Mouse (Mus musculus): ENCODE data around the gene Ranbp3.
A peak's percentile ranks its signal among the peaks of the same experiment; 100 is the strongest.

Gene Ranbp3

GRCm38 (mm10) chr17:56681791-56682190, 8.7 kb downstream of the Ranbp3 start:
- DNase-seq, result no peak

- no peak for DNase-seq
These were observed 9.8 kb downstream of the Ranbp3 start for GRCm38 (mm10) chr17:56682880-56683279.

- DNase-seq, result no peak
These were observed 10.5 kb downstream of the Ranbp3 start for GRCm38 (mm10) chr17:56683546-56684140.

GRCm38 (mm10) chr17:56684649-56685048, 11.6 kb downstream of the Ranbp3 start:
- no peak for DNase-seq

- no peak for DNase-seq
These were observed 13.7 kb downstream of the Ranbp3 start for GRCm38 (mm10) chr17:56686801-56687200.

GRCm38 (mm10) chr17:56688045-56688444, 15.0 kb downstream of the Ranbp3 start:
- DNase-seq, result no peak

- DNase-seq, result no peak
These were observed 15.6 kb downstream of the Ranbp3 start for GRCm38 (mm10) chr17:56688689-56689088.

- no peak for DNase-seq
These were observed 20.3 kb downstream of the Ranbp3 start for GRCm38 (mm10) chr17:56693395-56693794.

- peak; percentile 59 to 71 for DNase-seq
These were observed 20.8 kb downstream of the Ranbp3 start for GRCm38 (mm10) chr17:56693851-56694310.

- DNase-seq, result no peak
These were observed 27.4 kb downstream of the Ranbp3 start for GRCm38 (mm10) chr17:56700451-56700850.

DNA sequence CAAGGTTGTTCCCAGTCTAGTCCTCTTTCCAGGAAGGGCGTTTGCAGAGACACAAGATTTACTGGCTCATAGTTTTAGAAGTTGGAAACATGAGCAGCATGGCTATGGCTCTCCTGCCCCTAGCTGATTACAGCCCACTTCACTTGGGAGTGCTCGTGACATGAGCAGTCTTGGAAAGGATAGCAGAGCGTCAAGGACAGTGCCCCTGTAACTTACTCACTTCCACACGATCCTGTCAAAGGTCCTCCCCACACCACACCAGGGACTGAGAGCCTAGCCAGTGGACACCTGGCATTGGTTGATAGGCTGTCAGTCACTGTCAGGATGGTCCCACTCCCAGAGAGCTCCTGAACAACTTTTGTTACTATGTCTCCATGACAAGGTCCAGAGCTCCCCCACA, 29.9 kb downstream of the Ranbp3 start:
- DNase-seq, result no peak

DNA sequence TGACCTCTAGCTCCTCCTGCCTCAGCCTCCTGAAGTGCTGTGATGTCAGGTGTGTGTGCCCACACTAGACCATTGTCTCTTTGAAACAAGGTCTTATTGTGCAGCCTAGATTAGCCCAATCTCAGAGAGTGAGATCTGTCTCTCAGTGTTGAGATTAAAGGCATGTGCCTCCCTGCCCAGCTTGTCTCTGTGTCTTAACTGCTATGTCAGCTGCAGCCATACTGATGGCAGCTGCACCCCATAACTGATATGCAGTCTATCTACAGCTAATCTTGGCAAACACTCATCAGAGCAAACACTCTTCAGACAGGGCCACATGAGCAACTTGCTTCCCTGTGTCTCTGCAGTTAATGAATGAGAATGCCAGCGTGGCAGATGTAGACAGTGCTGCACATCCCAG, 33.4 kb downstream of the Ranbp3 start:
- DNase-seq, result no peak

- DNase-seq, result no peak
These were observed 35.6 kb downstream of the Ranbp3 start for GRCm38 (mm10) chr17:56708692-56709091.

- DNase-seq, result no peak
These were observed 36.6 kb downstream of the Ranbp3 start for GRCm38 (mm10) chr17:56709708-56710107.

GRCm38 (mm10) chr17:56715360-56715759, 42.3 kb downstream of the Ranbp3 start:
- no peak for DNase-seq

DNA sequence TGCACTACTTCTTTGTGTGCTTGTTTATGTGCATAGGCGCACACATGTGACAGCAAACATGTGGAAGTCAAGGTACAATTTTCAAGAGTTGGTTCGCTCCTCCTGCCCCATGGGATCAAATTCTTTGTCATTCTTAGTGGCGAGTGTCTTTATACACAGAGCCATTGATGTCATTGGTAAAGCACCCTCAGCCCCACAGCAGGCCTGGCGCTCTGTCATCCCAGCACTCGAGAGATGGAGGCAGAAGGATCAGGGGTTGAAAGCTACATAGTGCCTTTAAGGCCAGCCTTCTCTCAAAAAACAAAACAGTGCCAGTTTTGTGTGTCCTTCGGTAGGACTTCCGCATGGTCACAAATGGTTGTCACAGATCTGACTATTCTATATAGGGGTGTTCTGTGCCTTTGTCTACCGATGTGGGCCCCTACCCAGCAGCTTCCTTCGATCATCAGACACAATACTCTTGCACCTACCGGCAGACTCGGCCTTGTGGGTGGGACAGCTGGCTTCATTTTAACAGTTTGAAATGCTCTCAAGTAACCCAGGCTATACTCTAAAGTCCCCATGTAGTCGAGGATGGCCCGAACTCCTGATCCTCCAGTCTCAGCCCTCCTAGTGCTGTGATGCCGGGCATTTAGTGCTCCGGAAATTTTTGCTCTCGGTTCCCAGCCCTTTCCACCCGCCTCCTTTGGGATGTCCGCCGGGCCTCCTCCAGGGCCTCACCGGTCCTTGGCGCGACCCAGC, 43.0 kb downstream of the Ranbp3 start:
- no peak for DNase-seq

GRCm38 (mm10) chr17:56716655-56717362, 43.7 kb downstream of the Ranbp3 start:
- peak; percentile 98 to 99 for DNase-seq

DNA sequence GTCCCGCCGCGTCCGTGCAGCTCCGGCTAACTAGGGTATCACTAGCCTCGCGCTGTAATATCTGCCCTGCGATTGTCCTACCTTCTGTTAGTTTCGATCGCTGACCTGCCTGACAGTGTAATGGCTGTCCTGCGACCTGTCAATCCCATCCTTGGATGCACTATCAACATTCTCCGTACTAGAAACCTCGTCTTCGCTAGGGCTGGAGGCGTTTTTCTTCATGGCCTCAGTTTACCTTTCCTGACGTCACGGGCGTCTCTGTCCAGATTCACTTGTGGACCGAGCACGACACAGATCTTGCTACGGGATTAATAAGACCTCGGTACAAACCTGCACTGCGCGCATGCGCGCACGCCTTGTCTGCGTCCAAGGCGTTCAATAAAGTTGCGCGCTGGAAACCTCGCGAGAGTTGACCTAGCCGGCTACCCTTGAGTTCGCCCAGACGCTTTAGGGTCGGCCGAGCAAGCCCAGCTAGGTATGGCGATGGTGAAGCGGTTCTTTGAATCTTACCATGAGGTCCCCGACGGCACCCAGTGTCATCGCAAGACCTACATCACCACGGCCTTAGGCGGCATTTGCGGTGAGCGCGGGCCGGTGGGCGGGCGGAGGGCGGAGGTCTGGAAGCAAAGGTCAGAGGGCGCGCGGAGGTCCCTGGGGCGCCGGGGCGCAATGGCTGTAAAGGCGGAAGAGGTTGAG, 44.4 kb downstream of the Ranbp3 start, which contains the start of the genes Ndufa11 and Vmac:
Gene Ndufa11 (plus strand): TSS at position 405 of the 696 bp plus-strand sequence.
Gene Vmac (minus strand): TSS at position 660 of the 696 bp plus-strand sequence.
- DNase-seq, result peak; percentile 98 to 99

DNA sequence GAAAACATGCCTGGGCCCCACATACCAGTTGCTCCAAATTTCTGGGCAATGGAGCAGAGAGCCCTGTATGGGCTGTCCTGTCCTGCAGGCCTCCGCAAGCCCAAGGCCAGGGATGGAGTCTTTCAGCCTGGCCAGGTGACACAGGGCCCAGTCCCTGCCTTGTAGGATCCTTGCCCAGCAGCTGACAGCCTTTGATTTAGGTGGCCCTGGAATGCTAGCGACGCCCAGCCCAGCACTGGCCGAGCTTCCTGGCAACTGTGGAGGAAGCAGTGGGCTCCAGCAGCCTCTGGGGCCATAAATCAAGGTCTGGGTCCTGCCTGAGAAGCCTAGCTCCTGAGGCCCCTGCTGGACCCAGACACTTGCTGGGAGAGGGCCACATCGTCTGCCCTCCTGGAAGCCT, 49.3 kb downstream of the Ranbp3 start:
- peak; percentile 60 to 77 for DNase-seq

DNA sequence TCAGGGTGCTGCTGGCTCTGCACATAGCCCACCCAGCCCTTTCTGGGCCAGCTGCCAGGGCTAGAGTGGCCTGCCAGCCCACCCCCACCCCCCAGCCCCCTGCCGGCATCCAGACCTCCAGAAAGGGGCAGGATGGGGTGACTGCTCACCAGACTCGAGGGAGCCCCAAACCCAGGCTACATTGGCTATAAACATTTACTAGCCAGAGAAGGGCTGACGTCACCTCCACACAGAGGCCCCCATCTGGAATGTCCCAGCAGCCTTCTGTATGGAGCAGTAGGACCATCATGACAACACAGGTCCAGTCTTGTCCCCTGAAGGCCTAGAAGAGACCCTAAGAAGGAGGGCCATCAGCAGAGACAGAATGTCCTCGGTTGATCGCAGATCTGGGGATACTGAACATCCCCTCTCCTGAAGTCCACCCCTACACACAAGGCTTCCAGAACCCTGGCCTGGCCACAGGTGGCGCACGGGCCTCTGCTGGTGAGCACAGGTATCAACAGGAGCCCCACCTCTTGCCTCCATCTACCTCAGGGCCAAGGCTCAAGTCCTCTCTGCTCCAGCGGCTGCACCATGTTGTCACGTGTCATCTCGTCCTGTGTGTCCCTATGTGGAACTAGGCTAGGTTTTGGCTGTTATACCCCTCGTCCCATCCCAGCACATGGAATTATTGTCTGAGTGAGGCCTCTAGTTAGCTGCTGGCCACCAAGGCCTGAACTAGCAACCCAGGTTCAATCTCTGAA, 50.5 kb downstream of the Ranbp3 start:
- DNase-seq, result no peak

GRCm38 (mm10) chr17:56727029-56727649, 54.0 kb downstream of the Ranbp3 start:
- no peak for DNase-seq

GRCm38 (mm10) chr17:56727659-56728058, 54.6 kb downstream of the Ranbp3 start:
- no peak for DNase-seq
